Mouse (Mus musculus) midbrain, embryonic 11.5 days (tissue): ENCODE data around the gene Slc6a1. TPM values are rescaled to one million over a fixed set of nuclear protein-coding genes. Genes with fewer than 3 reads are reported as not detected.
A peak's percentile ranks its signal among the peaks of the same experiment; 100 is the strongest.

Experiments used
- ATAC-seq: fragments of 200-750 bp; cut with Nextera tagmentation; 2 replicates; pipeline ENCODE4 v1.8.0; 2017; ENCODE audit warnings: moderate TSS enrichment, moderate library complexity; ENCODE audit not compliant: low FRiP score
- DNase-seq: peaks from one replicate; pipeline ENCODE4 v3.0.0; 2015; ENCODE audit warnings: low spot score; ENCODE audit errors: missing footprints
- H3K27ac ChIP-seq: fragments of 300-500 bp; sonication (generic); 2 replicates; pipeline ENCODE4 v1.5.1; 2014; ENCODE audit warnings: low read depth, low read length
- H3K27me3 ChIP-seq: fragments of 300-500 bp; sonication (generic); 2 replicates; pipeline ENCODE4 v1.6.1; 2014; ENCODE audit warnings: mild to moderate bottlenecking, low read length, moderate library complexity, mixed read lengths; ENCODE audit not compliant: control insufficient read depth, insufficient read depth
- H3K36me3 ChIP-seq: fragments of 300-500 bp; sonication (generic); 2 replicates; pipeline ENCODE4 v1.6.1; 2014; ENCODE audit warnings: mild to moderate bottlenecking, low read length, moderate library complexity, mixed read lengths; ENCODE audit not compliant: control insufficient read depth, insufficient read depth
- H3K4me1 ChIP-seq: fragments of 300-500 bp; sonication (generic); 2 replicates; pipeline ENCODE4 v1.6.1; 2014; ENCODE audit warnings: low read length; ENCODE audit not compliant: control insufficient read depth, insufficient read depth
- H3K4me2 ChIP-seq: fragments of 300-500 bp; sonication (generic); 2 replicates; pipeline ENCODE4 v1.6.1; 2014; ENCODE audit warnings: mild to moderate bottlenecking, moderate library complexity
- H3K4me3 ChIP-seq: fragments of 300-500 bp; sonication (generic); 2 replicates; pipeline ENCODE4 v1.5.1; 2014; ENCODE audit warnings: low read depth, low read length
- H3K9ac ChIP-seq: fragments of 300-500 bp; sonication (generic); 2 replicates; pipeline ENCODE4 v1.6.1; 2014; ENCODE audit warnings: low read length
- H3K9me3 ChIP-seq: fragments of 300-500 bp; sonication (generic); 2 replicates; pipeline ENCODE4 v1.6.1; 2016; ENCODE audit warnings: low read length; ENCODE audit not compliant: control insufficient read depth
- WGBS: fragments of 180-500 bp; shearing (Covaris S2); extraction: QIAGEN DNeasy Blood & Tissue Kit; methylation state at CpG from one replicate; pipeline ENCODE4 v1.1.7; 2014; 5-methylcytosine and 5-hydroxymethylcytosine counted together
- polyA plus RNA-seq: library from polyadenylated mRNA; unstranded; fragments of >200 nt; fragmentation: Nextera tagmentation; extraction: Ambion mirVana; gene quantifications from 2 replicates; pipeline ENCODE4 v1.2.1, GENCODE M21; 2014

The Slc6a1 gene
- polyA plus RNA-seq, 1 experiment from 2014 or later = 13.3 TPM

DNA sequence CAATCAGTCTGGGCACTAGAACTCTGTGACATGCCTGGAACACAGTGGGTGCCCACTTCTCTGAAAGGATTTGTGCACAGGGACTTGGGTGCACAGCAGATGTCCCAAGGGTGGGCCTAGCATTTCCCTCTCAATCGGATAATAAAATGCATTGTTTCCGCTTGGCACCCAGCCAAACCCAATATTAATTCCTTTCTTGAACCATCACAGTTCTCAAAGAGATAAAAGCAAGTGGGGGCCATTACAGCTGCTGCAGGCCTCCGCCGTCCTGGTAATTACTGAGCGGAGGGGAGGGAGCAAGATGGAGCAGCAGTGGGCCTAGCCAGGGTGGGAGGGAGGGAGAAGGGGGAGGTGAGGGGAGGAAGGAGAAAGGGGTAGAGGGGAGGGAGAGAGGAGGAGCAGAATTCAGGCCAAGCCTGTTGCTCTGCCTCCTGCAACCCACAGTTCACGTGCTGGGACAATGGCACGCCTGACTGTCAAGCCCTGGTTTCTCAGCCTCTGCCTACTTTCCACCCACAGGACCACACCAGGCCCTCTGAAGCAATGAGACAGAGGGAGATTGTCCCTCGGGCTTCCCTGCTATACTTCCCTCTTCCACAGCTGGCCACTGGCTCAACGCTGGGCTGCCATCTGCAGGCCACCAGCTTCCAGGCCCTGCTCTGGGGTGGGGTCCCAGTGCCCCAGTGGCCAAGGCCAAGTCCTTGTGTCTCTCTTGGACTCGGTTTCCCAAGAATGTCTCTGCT lies 15.0 kb downstream of the Slc6a1 start:
- Histone ChIP-seq H3K4me2 (no peak overlapping the region), H3K4me3 (no peak overlapping the region), H3K9ac (no peak overlapping the region), H3K36me3 (no peaks in the 10 kb centered on the region), H3K9me3 (no peaks in the 10 kb centered on the region), H3K4me1 (peaks cover 16% of the 10 kb centered on the region), H3K27me3 (no peaks in the 10 kb centered on the region), H3K27ac (peak overlapping the region; percentile 10; the same call in 1 of the 2 replicates)
- ATAC-seq (peak; percentile 68), DNase-seq (peak; percentile 68)
- WGBS = 45% methylated on average over 10 of the region's 10 CpGs

DNA sequence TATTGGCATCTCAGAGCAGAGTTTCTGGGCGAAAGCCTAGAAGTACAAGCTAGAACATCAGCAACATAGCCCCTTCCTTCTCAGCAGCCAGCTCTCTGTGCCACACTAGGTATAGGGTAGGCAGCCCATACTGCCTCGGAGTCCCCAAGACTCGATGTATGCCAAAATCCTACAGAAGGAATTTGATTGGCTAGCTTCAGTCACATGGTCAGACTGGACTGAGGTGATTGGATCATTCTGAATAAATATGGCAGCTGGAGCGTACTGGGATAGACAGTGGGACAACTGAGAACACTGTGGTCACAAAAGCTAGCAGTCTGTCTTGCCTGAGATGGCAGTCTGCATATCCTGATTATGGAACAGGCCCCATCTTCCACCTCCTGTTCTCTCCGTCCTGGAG lies 17.3 kb downstream of the Slc6a1 start:
- no peak overlapping the region for H3K9ac ChIP-seq
- peaks cover 12% of the 10 kb centered on the region for H3K4me1 ChIP-seq
- no peak for DNase-seq
- H3K9me3 ChIP-seq = no peaks in the 10 kb centered on the region
- no peak overlapping the region for H3K4me3 ChIP-seq
- WGBS = 96% methylated on average over 5 of the region's 5 CpGs
- ATAC-seq = no peak
- no peaks in the 10 kb centered on the region for H3K27me3 ChIP-seq
- no peak overlapping the region for H3K27ac ChIP-seq
- H3K4me2 ChIP-seq = no peak overlapping the region
- H3K36me3 ChIP-seq = peaks cover 2% of the 10 kb centered on the region; the same call in 1 of the 2 replicates

- 82% methylated on average over 11 of the region's 11 CpGs for WGBS
- Histone ChIP-seq H3K27ac (no peak overlapping the region), H3K9me3 (no peaks in the 10 kb centered on the region), H3K4me1 (peaks cover 12% of the 10 kb centered on the region), H3K27me3 (no peaks in the 10 kb centered on the region), H3K9ac (no peak overlapping the region), H3K36me3 (peaks cover 2% of the 10 kb centered on the region; the same call in 1 of the 2 replicates), H3K4me2 (no peak overlapping the region), H3K4me3 (no peak overlapping the region)
- DNase-seq (no peak), ATAC-seq (no peak)
Observed at GRCm38 (mm10) chr6:114300737-114301136, 18.3 kb downstream of the Slc6a1 start.

GRCm38 (mm10) chr6:114304668-114305067 lies 22.2 kb downstream of the Slc6a1 start:
- 80% methylated on average over 6 of the region's 6 CpGs for WGBS
- Histone ChIP-seq H3K4me1 (no peaks in the 10 kb centered on the region), H3K4me2 (no peak overlapping the region), H3K27me3 (no peaks in the 10 kb centered on the region; the same call in none of the 2 replicates), H3K36me3 (peaks cover 2% of the 10 kb centered on the region; the same call in 1 of the 2 replicates), H3K4me3 (no peak overlapping the region), H3K9ac (no peak overlapping the region), H3K27ac (no peak overlapping the region), H3K9me3 (no peaks in the 10 kb centered on the region)
- ATAC-seq (no peak), DNase-seq (peak; percentile 37)

- Histone ChIP-seq H3K4me1 (no peaks in the 10 kb centered on the region), H3K4me2 (no peak overlapping the region), H3K9ac (no peak overlapping the region), H3K27me3 (no peaks in the 10 kb centered on the region), H3K9me3 (peaks cover 3% of the 10 kb centered on the region; the same call in 1 of the 2 replicates), H3K4me3 (no peak overlapping the region), H3K27ac (no peak overlapping the region), H3K36me3 (no peaks in the 10 kb centered on the region)
- DNase-seq (no peak), ATAC-seq (no peak)
- WGBS = 67% methylated on average over 5 of the region's 5 CpGs
Observed at GRCm38 (mm10) chr6:114320511-114320910, 38.1 kb downstream of the Slc6a1 start.

DNA sequence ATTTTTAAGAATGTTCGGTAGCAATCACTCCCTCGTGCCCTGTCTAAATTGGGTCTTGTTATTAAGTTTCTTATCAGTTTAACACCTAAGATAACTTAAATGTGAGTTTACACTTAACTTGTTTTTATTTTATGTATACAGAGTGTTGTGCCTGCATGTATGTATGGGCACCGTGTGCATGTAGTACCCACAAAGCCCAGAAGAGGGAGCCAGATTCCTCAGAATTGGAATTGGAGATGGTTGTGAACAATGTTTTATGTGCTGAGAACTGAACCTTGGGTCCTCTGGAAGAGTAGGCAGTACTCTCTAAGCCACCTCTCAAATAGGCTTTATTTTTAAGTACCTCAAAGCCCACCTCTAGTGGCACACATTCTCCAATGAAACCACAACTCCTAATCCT lies 38.7 kb downstream of the Slc6a1 start:
- no peaks in the 10 kb centered on the region for H3K27me3 ChIP-seq
- DNase-seq (no peak), ATAC-seq (no peak)
- no peaks in the 10 kb centered on the region for H3K36me3 ChIP-seq
- no peaks in the 10 kb centered on the region for H3K4me1 ChIP-seq
- WGBS = 93% methylated on average over 3 of the region's 3 CpGs
- H3K9me3 ChIP-seq = peaks cover 3% of the 10 kb centered on the region; the same call in 1 of the 2 replicates
- no peak overlapping the region for H3K4me3 ChIP-seq
- H3K4me2 ChIP-seq = no peak overlapping the region
- H3K27ac ChIP-seq = no peak overlapping the region
- no peak overlapping the region for H3K9ac ChIP-seq

DNA sequence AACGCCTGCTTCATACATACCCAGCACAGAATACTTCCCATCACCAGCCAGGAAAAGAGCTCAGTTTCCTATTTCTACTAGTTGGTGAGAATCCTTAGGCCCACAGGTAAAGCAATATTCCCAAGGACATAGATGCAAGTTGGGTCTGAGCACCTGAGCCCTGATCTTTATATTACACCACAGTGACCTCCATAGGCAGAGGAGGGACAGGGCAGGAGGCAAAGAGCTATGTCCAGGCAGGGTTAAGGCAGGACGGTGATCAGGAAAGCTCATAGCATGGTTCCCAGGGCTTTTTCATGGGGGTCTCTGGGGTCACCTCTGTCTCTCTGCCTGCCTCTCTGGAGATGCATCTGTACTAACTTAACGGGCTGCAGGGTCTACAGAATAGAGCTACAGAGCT lies 40.5 kb downstream of the Slc6a1 start:
- H3K27me3 ChIP-seq = no peaks in the 10 kb centered on the region
- H3K27ac ChIP-seq = no peak overlapping the region
- H3K4me2 ChIP-seq = no peak overlapping the region
- no peaks in the 10 kb centered on the region for H3K36me3 ChIP-seq
- ATAC-seq (no peak), DNase-seq (no peak)
- H3K9me3 ChIP-seq = peaks cover 3% of the 10 kb centered on the region; the same call in 1 of the 2 replicates
- H3K9ac ChIP-seq = no peak overlapping the region
- 76% methylated on average over 3 of the region's 3 CpGs for WGBS
- H3K4me1 ChIP-seq = no peaks in the 10 kb centered on the region
- no peak overlapping the region for H3K4me3 ChIP-seq

DNA sequence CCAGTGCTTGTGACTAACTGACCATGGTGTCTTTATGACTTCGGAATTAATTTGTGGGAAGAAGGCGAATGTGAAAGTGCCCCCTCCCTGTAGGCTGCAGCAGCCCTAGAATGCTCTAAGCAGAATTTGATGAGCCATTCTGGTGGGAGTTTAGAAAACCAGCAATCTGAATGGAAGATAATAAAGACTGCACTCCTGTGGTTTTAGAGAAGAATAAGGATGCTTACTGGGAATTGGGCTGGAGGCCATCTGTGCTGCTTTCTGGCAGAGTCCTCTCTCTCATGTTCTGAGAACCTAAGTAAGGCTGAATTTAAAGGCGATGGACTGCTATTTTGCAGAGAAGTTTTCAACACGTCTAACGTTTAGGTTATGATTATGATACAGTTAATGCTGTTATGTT lies 42.4 kb downstream of the Slc6a1 start:
- ATAC-seq = no peak

GRCm38 (mm10) chr6:114329597-114330470 lies 47.4 kb downstream of the Slc6a1 start:
- WGBS = 38% methylated on average over 8 of the region's 8 CpGs
- H3K9me3 ChIP-seq = no peaks in the 10 kb centered on the region
- H3K4me3 ChIP-seq = no peak overlapping the region
- H3K27me3 ChIP-seq = no peaks in the 10 kb centered on the region
- no peaks in the 10 kb centered on the region for H3K36me3 ChIP-seq
- H3K4me2 ChIP-seq = no peak overlapping the region
- no peak for DNase-seq
- peaks cover 2% of the 10 kb centered on the region; the same call in 1 of the 2 replicates for H3K4me1 ChIP-seq
- no peak overlapping the region for H3K9ac ChIP-seq
- H3K27ac ChIP-seq = peak overlapping the region; percentile 14; the same call in 1 of the 2 replicates
- ATAC-seq = peak; percentile 84

More for the DNA sequence above, 42.4 kb downstream of the Slc6a1 start:
- no peaks in the 10 kb centered on the region for H3K27me3 ChIP-seq
- H3K4me3 ChIP-seq = no peak overlapping the region
- 93% methylated on average over 5 of the region's 5 CpGs for WGBS
- no peak for DNase-seq
- H3K36me3 ChIP-seq = no peaks in the 10 kb centered on the region
- H3K9me3 ChIP-seq = peaks cover 3% of the 10 kb centered on the region; the same call in 1 of the 2 replicates
- no peak overlapping the region for H3K9ac ChIP-seq
- no peaks in the 10 kb centered on the region; the same call in 1 of the 2 replicates for H3K4me1 ChIP-seq
- no peak overlapping the region for H3K27ac ChIP-seq
- no peak overlapping the region for H3K4me2 ChIP-seq
